Mouse (Mus musculus): Measurements from ENCODE around the gene Phactr2.

The Phactr2 gene

GRCm38 (mm10) chr10:13331405-13332032 lies 142.7 kb downstream of the Phactr2 start:
- DNase-seq (ENCODE audit: low read depth, low spot score): no peak

- DNase-seq (ENCODE audit: low read depth, low spot score): no peak
Measured at GRCm38 (mm10) chr10:13328602-13329001, 145.6 kb downstream of the Phactr2 start.

GRCm38 (mm10) chr10:13326149-13326873 lies 147.9 kb downstream of the Phactr2 start:
- no peak for DNase-seq (ENCODE audit: low read depth, low spot score)

- peak; percentile 40 for DNase-seq (ENCODE audit: low read depth, low spot score)
Measured at GRCm38 (mm10) chr10:13323806-13324411, 150.3 kb downstream of the Phactr2 start.

GRCm38 (mm10) chr10:13323139-13323805 lies 150.9 kb downstream of the Phactr2 start:
- no peak for DNase-seq (ENCODE audit: low read depth, low spot score)

- no peak for DNase-seq (ENCODE audit: low read depth, low spot score)
Measured at GRCm38 (mm10) chr10:13314999-13315398, 159.2 kb downstream of the Phactr2 start.

GRCm38 (mm10) chr10:13312576-13312975 lies 161.6 kb downstream of the Phactr2 start:
- no peak for DNase-seq (ENCODE audit: low read depth, low spot score)

GRCm38 (mm10) chr10:13311612-13312011 lies 162.6 kb downstream of the Phactr2 start:
- no peak for DNase-seq (ENCODE audit: low read depth, low spot score)

- no peak for DNase-seq (ENCODE audit: low read depth, low spot score)
Measured at GRCm38 (mm10) chr10:13310075-13310474, 164.1 kb downstream of the Phactr2 start.

GRCm38 (mm10) chr10:13304641-13305241 lies 169.5 kb downstream of the Phactr2 start:
- DNase-seq (ENCODE audit: low read depth, low spot score): no peak

GRCm38 (mm10) chr10:13303271-13304265 lies 170.6 kb downstream of the Phactr2 start:
- no peak for DNase-seq (ENCODE audit: low read depth, low spot score)

GRCm38 (mm10) chr10:13300601-13301000 lies 173.6 kb downstream of the Phactr2 start:
- no peak for DNase-seq (ENCODE audit: low read depth, low spot score)

GRCm38 (mm10) chr10:13300196-13300595 lies 174.0 kb downstream of the Phactr2 start:
- no peak for DNase-seq (ENCODE audit: low read depth, low spot score)

- no peak for DNase-seq (ENCODE audit: low read depth, low spot score)
Measured at GRCm38 (mm10) chr10:13294886-13295285, 179.3 kb downstream of the Phactr2 start.

GRCm38 (mm10) chr10:13292026-13292425 lies 182.2 kb downstream of the Phactr2 start:
- no peak for DNase-seq (ENCODE audit: low read depth, low spot score)

- DNase-seq (ENCODE audit: low read depth, low spot score): no peak
Measured at GRCm38 (mm10) chr10:13289252-13289961, 184.8 kb downstream of the Phactr2 start.

- DNase-seq (ENCODE audit: low read depth, low spot score): no peak
Measured at GRCm38 (mm10) chr10:13288296-13288695, 185.9 kb downstream of the Phactr2 start.

GRCm38 (mm10) chr10:13283441-13283840 lies 190.8 kb downstream of the Phactr2 start:
- no peak for DNase-seq (ENCODE audit: low read depth, low spot score)

- no peak for DNase-seq (ENCODE audit: low read depth, low spot score)
Measured at GRCm38 (mm10) chr10:13280298-13280853, 193.8 kb downstream of the Phactr2 start.

GRCm38 (mm10) chr10:13276298-13276697 lies 197.9 kb downstream of the Phactr2 start:
- DNase-seq (ENCODE audit: low read depth, low spot score): no peak

Measured in ES-CJ7 (cell line).